Mouse (Mus musculus) fibroblast of lung, adult 2 months (primary cell): ENCODE data around the gene Rnft2.

ENCODE experiments used
- DNase-seq: peaks from one replicate; pipeline ENCODE4 v3.0.0-alpha.2; 2011; ENCODE audit warnings: low read depth

Rnft2 gene

DNA sequence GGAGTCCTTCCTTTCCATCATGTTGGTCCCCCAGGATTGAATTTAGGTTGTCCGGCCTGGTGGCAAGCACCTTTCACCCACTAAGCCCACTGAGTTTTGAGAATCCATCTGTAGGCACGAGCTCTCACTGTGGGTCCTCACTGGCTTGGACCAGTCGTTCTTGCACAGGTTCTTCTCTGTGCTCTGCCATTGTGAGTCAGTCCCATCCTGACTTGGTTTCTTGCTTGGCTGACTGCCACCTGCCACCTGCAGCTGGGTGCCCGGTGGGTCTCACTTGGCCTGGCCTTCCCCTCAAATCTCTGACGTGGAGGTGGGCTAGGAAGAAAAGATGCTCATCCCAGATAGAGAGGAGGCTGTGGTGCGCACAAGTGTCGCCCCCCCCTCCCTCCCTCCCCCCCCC lies 6.1 kb upstream of the Rnft2 start:
- DNase-seq = no peak

DNA sequence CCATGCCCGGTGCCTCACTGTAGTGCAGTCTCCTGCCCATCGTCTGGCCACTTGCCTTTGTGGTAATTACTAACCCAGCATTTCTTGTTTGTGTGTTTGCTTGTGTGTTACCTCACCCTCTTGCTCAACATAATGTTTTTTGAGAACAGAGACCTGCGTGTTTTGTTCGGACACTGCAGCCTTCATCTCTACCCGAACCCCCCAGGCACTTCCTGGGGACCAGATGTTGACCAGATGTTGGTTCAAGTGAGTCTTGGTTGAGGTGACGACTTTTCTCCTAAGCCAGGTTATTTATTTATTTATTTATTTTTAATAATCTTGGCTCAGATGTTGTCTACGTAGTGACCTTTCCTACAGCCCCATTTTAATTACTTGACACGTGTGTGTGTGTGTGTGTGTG lies 2.5 kb upstream of the Rnft2 start:
- no peak for DNase-seq

DNA sequence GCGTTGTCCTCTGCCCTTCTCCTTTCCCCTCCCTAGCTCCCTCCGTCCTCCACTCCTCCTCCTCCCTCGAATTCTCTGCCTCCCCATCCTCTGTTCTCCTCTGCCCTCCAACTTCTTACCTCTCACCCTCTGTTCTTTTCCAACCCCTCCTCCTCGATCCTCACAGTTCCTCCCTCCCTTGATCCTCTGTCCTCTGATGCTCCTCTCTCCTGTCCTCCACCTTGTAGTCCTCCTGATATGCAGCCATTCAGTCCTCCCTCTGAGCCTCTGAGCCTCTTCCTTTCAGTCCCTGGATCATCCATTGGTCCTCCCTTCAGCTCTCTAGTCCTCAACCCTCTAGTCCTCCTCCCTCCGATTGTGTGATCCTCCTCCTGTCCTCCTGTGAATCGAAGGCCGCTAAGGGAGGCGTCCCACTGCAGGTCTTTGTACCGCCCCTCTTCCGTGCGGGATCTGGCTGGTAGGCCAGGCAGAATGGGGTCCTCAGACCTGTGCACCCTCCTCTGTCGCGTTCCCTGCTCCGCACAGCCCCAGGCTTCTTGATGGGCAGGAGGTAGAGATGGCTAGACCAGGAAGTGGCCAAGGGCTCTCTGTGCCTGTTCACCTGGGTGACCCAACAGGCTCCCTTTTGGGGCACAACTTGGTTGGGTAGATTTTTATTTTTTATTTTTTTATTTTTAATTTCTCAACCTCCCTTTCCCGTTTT lies 841 bp upstream of the Rnft2 start:
- DNase-seq = no peak

- no peak for DNase-seq
These were observed 5.2 kb downstream of the Rnft2 start for GRCm38 (mm10) chr5:118239671-118240070.

DNA sequence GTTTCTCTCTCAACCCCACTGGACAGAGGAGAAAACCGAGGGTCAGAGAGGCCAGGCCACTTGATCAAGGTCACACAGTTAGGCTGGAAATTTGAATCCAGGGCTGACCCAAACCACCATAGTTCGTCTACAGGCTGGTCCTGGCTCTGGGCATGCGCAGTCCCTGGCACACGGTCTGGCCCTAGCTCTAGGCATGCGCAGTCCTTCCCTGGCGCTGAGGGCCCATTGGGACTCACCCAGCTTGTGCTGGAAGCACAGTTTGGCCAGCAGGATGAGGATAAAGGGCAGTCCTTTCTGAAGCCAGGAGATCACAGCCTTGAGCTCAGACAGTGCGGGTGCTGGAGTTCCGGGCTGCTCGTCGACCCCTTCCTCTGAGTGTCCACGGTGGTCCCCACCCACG lies 8.0 kb downstream of the Rnft2 start:
- no peak for DNase-seq

- no peak for DNase-seq
These were observed 14.8 kb downstream of the Rnft2 start for GRCm38 (mm10) chr5:118230071-118230611.

GRCm38 (mm10) chr5:118223142-118223757 lies 21.7 kb downstream of the Rnft2 start:
- no peak for DNase-seq

GRCm38 (mm10) chr5:118217410-118217809 lies 27.5 kb downstream of the Rnft2 start:
- DNase-seq = no peak

DNA sequence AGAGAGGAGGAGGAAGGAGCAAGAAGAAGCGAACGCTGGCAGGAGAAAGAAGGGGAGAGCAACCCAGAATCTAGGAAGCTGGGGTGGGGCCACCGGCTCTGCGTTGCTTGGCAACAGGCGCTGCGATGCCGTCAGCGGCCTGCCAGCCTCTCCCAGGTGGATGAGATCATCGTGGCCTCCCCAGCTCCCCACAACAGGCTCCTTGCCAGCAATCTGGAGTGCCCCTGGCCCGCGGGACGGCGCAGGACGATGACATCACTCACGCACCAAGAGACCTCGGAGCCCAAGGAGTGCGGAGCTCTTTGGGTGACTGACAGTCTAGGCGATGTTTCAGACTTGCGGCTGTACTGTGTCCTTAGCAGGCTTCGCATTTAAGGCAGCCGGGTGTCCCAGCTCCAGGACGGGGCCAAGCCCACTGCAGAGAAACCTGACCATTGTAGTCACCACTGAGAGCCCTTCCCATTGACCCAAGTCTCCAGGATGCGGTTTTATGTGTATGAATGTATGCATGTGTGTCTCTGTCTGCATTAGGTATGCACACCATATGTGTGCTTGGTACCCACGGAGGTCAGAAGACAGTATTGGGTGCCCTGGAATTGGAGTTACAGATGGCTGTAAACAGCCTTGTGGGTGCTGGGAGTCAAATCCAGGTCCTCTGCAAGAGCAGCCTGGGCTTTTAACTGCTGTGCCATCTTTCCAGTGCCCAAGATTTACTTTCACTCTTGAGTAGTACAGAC lies 30.3 kb downstream of the Rnft2 start:
- DNase-seq = peak; percentile 56

DNA sequence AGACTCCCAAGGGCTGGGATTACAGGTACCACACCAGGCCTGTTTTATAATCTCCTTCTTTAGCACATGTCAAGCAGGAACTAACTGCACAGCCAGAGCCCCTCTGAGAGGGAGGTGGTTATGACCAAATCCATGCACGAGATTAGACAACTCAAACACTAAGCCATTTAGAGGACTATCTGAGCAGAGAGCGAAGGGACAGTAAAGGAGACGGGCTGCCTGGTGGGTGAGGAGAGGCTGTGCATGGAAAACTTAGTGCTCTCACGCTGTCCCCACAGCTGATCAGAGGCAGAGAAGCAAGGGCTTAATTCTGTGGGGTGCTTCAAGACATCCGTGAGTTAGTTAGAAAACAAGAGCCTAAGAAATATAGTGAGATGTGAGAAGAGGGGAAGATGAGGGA lies 30.9 kb downstream of the Rnft2 start:
- no peak for DNase-seq

DNA sequence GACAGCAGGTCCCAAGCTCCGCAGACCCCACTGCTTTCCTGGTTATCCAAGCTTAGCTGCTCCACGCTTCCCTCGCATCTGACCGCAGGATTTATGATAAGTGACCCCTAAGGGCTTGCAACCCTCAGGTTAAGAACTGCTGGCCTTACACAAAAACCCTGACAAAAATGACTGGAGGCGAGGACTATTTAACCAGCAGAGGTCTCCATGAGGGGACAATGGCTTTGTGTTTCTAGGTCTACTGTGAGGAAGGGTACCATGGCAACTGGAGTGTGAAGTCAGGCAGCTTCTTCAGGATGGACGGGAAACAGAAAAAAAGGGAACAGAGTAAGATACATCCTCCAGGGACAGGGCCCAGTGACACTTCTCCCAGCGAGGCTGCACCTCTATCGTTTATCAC lies 39.1 kb downstream of the Rnft2 start:
- no peak for DNase-seq

- no peak for DNase-seq
These were observed 40.1 kb downstream of the Rnft2 start for GRCm38 (mm10) chr5:118204675-118205440.

GRCm38 (mm10) chr5:118199670-118200069 lies 45.2 kb downstream of the Rnft2 start:
- no peak for DNase-seq

DNA sequence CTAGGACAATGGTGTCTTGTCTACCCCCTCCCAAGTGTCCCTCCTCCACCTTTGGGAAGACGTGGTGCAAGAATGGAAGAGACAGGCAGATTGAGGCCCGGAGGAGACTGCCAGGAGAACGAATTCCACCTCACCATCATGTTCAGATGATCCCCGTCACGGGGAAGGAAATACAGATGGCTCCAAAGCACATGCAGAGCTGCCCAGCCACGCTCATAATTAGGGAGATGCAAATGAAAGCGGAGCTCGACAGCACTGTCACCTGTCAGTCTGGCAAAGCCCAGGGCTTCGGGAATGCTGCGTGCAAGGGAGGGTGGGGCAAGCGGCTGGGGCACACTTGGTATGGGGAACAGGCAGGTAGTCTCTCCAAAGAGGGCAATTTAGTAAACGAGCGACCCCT lies 47.5 kb downstream of the Rnft2 start:
- no peak for DNase-seq

DNA sequence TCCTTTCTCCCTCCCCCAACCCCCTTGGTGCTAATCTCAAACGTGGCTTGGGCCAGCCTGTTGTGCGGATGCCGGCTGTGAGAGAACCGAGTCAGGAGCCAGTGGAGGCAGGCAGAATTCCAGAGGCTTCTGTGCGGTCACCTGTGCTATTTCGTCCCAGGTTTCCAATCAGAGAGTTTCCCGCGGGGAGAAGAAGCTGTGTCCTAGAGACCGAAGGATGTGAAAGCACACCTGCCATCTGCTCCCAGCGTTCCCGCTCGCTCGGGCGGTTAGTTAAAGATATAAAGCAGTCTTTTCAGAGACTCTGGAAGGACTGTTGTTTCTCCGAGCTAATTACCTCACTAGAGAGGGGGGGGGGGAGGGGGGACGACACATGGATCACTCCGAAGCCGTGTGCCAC lies 52.7 kb downstream of the Rnft2 start:
- DNase-seq = no peak

DNA sequence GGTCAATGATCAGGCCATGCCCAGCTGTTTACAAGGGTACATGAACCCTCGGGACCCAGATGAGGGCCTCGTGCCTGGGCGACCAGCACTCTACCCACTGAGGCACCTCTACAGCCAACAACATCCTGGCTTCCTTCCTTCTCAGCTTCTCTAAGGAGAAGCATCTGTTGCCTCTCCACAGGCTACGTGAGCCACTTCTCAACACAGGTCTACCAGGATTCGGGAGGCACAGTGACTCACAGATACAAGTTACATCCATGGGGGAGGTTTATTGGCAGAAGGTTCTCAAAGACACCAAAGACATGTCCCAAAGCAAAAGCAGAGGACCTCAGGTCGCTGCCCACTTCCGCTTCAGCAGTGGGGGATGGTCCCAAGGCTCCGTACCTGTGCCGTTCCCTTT lies 54.4 kb downstream of the Rnft2 start:
- no peak for DNase-seq

DNA sequence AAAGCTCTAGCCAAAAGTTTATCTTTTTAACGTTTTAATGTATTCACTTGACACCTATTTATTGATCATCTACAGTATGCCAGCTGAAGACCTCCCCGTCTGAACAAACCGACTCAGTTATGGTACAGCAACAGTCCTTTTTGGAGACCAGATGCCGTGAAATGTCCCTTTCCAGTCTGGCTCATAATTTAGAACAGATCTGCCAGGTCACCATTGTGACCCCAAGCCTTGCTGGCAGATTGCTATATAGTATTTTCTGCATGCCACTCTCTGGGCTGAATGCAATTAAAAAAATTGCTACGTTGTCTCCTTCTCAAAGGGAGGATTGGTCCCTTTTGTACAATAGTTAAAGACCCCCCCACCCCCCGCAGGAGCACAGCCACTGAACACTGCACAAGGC lies 56.6 kb downstream of the Rnft2 start:
- DNase-seq = no peak

GRCm38 (mm10) chr5:118186903-118187633 lies 57.8 kb downstream of the Rnft2 start:
- DNase-seq = no peak

DNA sequence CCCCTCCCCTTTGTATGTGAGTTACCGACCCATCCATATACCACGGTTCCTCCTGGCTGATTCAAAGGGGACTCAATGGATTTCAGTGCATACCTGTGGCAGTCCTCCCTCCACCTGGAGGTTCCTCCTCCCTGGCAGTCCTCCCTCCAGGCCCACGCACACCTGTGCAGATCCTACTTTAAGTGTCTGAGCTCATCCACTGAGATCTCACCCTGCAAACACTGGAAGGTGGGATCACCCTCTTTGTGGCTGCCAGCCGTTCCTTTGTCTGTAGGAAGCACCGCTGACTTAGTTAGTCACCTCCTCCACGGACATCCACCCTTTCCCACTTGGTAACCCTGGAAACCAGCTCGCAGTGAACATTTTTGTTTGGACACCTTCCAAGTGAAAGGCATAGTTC lies 67.3 kb downstream of the Rnft2 start:
- no peak for DNase-seq

DNA sequence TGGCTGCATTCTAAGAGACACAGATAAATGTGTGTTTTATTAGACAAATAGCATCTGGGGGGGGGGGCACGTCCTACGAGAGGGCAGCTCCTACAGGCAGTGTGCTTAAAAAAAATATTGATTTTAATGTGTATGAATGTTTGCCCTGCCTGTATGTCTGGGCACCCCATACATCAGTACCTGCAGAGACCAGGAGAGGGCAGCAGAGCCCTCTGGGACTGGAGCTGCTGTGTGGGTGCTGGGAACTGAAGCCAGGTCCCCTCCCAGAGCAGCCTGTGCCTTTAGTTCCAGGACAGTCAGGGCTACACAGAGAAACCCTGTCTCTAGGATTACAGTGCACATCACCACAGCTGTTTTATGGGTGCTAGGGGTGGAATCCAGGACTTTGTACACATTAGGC lies 69.8 kb downstream of the Rnft2 start:
- DNase-seq = no peak

DNA sequence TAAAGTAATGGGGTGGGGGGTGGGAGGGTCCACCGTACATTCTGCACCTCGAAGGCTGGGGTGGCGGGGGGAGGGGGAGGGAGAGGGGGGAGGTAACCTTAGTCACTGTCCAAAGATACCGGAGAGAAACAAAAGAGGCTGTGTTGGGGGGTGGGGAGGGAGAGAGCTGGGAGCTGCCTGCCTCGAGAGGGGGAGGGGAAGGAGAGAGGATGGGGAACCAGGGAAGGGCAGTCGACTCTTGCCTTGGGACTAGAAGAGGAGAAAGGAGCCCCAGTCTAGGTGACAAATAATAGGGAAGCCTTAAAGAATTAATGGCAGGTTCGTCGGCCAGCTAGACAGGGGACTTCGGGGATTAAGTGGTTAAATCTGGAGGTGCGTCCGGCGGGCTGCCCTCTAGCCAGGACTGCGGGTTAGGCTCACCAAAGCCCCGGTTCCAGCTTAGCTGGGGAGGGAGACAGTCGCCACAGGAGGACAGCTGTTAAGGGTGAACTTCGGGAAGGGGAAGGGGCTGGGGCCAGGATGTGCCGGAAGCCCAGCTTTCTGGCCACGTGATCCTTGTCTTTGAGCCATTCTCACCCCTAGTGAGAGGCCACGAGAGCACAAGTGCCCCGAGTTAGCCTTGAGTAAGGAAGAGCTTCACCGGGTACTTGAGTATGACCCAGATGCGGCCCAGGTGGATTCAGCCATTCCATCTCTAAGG lies 70.5 kb downstream of the Rnft2 start:
- DNase-seq = no peak
